Mouse (Mus musculus) right cerebral cortex, adult 18-20 months (tissue): ENCODE results near the gene Ppp2r5a.

ENCODE experiments used
- DNase-seq: peaks from one replicate; pipeline ENCODE4 v3.0.0; 2022; ENCODE audit warnings: mixed read lengths

Ppp2r5a gene

GRCm38 (mm10) chr1:191417111-191417510 lies 14.0 kb upstream of the Ppp2r5a start:
- DNase-seq, result no peak

GRCm38 (mm10) chr1:191416611-191417010 lies 13.5 kb upstream of the Ppp2r5a start:
- DNase-seq, result no peak

GRCm38 (mm10) chr1:191414432-191414831 lies 11.4 kb upstream of the Ppp2r5a start:
- peak; percentile 83 for DNase-seq

- DNase-seq, result no peak
Measured at GRCm38 (mm10) chr1:191413691-191414415, 10.8 kb upstream of the Ppp2r5a start.

- DNase-seq, result no peak
Measured at GRCm38 (mm10) chr1:191410294-191411036, 7.4 kb upstream of the Ppp2r5a start.

GRCm38 (mm10) chr1:191407246-191407645 lies 4.2 kb upstream of the Ppp2r5a start:
- DNase-seq, result no peak

- DNase-seq, result no peak
Measured at GRCm38 (mm10) chr1:191406516-191406915, 3.4 kb upstream of the Ppp2r5a start.

- DNase-seq, result no peak
Measured at GRCm38 (mm10) chr1:191404721-191405329, 1.8 kb upstream of the Ppp2r5a start.

GRCm38 (mm10) chr1:191404301-191404700 lies 1.2 kb upstream of the Ppp2r5a start:
- DNase-seq, result no peak

GRCm38 (mm10) chr1:191402506-191402905 lies 566 bp downstream of the Ppp2r5a start:
- DNase-seq, result no peak

- DNase-seq, result peak; percentile 100
Measured at GRCm38 (mm10) chr1:191396897-191397849, 5.9 kb downstream of the Ppp2r5a start.

- DNase-seq, result no peak
Measured at GRCm38 (mm10) chr1:191396446-191396845, 6.6 kb downstream of the Ppp2r5a start.

GRCm38 (mm10) chr1:191395871-191396433 lies 7.1 kb downstream of the Ppp2r5a start:
- peak; percentile 42 for DNase-seq

- no peak for DNase-seq
Measured at GRCm38 (mm10) chr1:191395200-191395599, 7.9 kb downstream of the Ppp2r5a start.

- DNase-seq, result no peak
Measured at GRCm38 (mm10) chr1:191394126-191394525, 8.9 kb downstream of the Ppp2r5a start.

GRCm38 (mm10) chr1:191393536-191393935 lies 9.5 kb downstream of the Ppp2r5a start:
- DNase-seq, result no peak

- peak; percentile 48 for DNase-seq
Measured at GRCm38 (mm10) chr1:191391311-191391710, 11.8 kb downstream of the Ppp2r5a start.

GRCm38 (mm10) chr1:191384786-191385430 lies 18.2 kb downstream of the Ppp2r5a start:
- DNase-seq, result no peak

- DNase-seq, result peak; percentile 37
Measured at GRCm38 (mm10) chr1:191381955-191382736, 20.9 kb downstream of the Ppp2r5a start.

GRCm38 (mm10) chr1:191380843-191381242 lies 22.2 kb downstream of the Ppp2r5a start:
- DNase-seq, result no peak

- DNase-seq, result no peak
Measured at GRCm38 (mm10) chr1:191378080-191378479, 25.0 kb downstream of the Ppp2r5a start.
